Mouse (Mus musculus): ENCODE results near the gene Smyd4. TPM values are rescaled to one million over a fixed set of nuclear protein-coding genes. Genes with fewer than 3 reads are reported as not detected.

Gene Smyd4
- polyA plus RNA-seq, 1 experiment: 1.1 TPM

GRCm38 (mm10) chr11:75439951-75440350, 91.7 kb downstream of the Smyd4 start:
- Histone ChIP-seq H3K27ac (ENCODE audit: control insufficient read depth, insufficient read depth, low read depth, low read length, poor library complexity) (no peak overlapping the region), H3K4me3 (replicated peaks; ENCODE audit: control insufficient read depth, low read depth, low read length) (no peak overlapping the region), H3K4me1 (ENCODE audit: control insufficient read depth, insufficient read depth, low read length) (no peaks in the 10 kb centered on the region)
- WGBS: 93% methylated on average over 3 of the region's 3 CpGs
- TF ChIP-seq POLR2A (IDR thresholded peaks at IDR 0.05; ENCODE audit: borderline replicate concordance, control insufficient read depth, low read depth, low read length) (no peak), CTCF (IDR thresholded peaks at IDR 0.05; ENCODE audit: control insufficient read depth, insufficient read depth, low read length) (no peak)

DNA sequence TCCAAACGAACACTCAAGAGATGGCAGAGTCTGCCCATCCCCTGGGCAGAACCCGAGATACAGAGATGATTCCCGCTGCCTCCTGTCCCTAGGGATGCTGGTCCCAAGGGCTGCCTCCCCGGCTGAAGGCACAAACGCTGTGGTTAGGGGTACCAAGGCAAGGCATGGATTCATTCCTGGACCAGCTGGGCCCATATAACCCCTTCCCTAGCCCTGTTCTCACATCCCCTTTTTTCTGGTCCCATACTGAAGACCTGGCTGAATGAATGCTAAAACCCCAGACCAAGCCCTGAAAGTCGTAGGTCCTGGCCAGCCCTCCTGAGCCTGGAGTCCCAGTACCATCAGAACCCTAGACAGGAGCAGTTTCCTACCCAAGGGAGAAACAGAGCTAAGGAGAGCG, 92.8 kb downstream of the Smyd4 start:
- no peak for TF ChIP-seq CTCF (IDR thresholded peaks at IDR 0.05; ENCODE audit: control insufficient read depth, insufficient read depth, low read length)
- no peak for TF ChIP-seq POLR2A (IDR thresholded peaks at IDR 0.05; ENCODE audit: borderline replicate concordance, control insufficient read depth, low read depth, low read length)
- no peak overlapping the region for H3K4me3 ChIP-seq (replicated peaks; ENCODE audit: control insufficient read depth, low read depth, low read length)
- no peak overlapping the region for H3K27ac ChIP-seq (ENCODE audit: control insufficient read depth, insufficient read depth, low read depth, low read length, poor library complexity)
- H3K4me1 ChIP-seq (ENCODE audit: control insufficient read depth, insufficient read depth, low read length): no peaks in the 10 kb centered on the region
- WGBS: 85% methylated on average over 7 of the region's 7 CpGs

DNA sequence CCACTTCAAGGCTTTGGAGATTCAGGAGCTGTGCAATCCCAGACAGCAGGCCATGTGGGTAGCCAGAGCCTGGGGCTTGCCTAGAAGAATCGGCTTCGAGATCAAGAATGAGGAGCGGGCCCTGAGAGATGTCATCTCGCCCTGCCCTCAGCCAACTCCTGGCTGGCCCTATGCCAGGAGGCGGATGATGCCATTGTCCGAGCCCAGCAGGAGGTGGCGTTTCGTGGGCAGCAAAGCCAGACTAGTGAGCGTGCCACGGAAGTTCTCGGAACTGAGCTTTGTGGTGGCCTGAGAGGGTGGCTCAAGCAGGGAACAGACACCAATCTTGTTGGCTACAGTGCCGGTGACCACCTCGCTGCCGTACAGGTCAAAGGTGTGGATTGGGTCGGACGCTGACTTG, 93.4 kb downstream of the Smyd4 start:
- Histone ChIP-seq H3K27ac (ENCODE audit: control insufficient read depth, insufficient read depth, low read depth, low read length, poor library complexity) (no peak overlapping the region), H3K4me3 (replicated peaks; ENCODE audit: control insufficient read depth, low read depth, low read length) (no peak overlapping the region), H3K4me1 (ENCODE audit: control insufficient read depth, insufficient read depth, low read length) (no peaks in the 10 kb centered on the region)
- WGBS: 92% methylated on average over 16 of the region's 16 CpGs
- TF ChIP-seq POLR2A (IDR thresholded peaks at IDR 0.05; ENCODE audit: borderline replicate concordance, control insufficient read depth, low read depth, low read length): no peak

DNA sequence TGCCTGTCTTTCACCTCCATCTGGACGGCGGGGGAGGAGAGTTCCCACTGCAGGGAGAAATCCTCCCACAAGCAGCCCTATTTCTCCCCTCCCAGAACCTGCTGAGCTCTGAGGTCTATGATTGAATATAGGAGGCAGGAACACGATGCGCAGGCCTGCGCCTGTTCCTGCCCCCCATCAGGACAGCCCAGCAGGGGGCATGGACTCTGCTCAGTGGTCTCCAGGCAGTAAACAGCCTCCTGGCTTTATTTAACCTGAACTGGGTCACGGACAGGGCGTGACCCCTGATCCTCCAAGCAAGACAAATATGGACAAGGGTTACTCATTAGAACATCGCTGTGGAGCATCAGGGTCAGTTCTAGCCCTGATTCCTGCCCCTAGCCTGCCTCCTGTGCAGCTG, 95.5 kb downstream of the Smyd4 start:
- no peak overlapping the region for H3K27ac ChIP-seq (ENCODE audit: control insufficient read depth, insufficient read depth, low read depth, low read length, poor library complexity)
- TF ChIP-seq POLR2A (IDR thresholded peaks at IDR 0.05; ENCODE audit: borderline replicate concordance, control insufficient read depth, low read depth, low read length) (no peak), CTCF (IDR thresholded peaks at IDR 0.05; ENCODE audit: control insufficient read depth, insufficient read depth, low read length) (no peak)
- 93% methylated on average over 8 of the region's 8 CpGs for WGBS
- no peaks in the 10 kb centered on the region for H3K4me1 ChIP-seq (ENCODE audit: control insufficient read depth, insufficient read depth, low read length)
- no peak overlapping the region for H3K4me3 ChIP-seq (replicated peaks; ENCODE audit: control insufficient read depth, low read depth, low read length)

DNA sequence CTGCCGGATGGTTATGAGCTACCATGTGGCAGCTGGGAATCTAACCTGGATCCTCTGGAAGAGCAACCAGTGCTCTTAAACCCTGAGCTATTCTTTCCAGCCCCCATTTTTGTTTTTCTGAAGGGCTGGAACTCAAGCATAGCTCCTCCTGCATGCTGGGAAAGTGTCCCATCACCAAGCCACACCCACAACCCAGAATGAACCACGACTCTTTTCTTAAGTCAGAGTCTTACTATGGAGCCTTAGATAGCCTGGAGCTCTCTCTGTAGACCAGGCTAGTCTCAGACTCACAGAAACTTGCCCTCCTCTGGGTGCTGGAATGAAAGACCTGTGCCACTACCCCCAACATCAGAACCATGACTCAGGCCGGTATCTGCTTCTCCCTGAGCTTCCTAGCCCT, 100.3 kb downstream of the Smyd4 start:
- TF ChIP-seq CTCF (IDR thresholded peaks at IDR 0.05; ENCODE audit: control insufficient read depth, insufficient read depth, low read length) (no peak), POLR2A (IDR thresholded peaks at IDR 0.05; ENCODE audit: borderline replicate concordance, control insufficient read depth, low read depth, low read length) (no peak)
- peak overlapping the region; percentile 37 for H3K27ac ChIP-seq (ENCODE audit: control insufficient read depth, insufficient read depth, low read depth, low read length, poor library complexity)
- H3K4me3 ChIP-seq (replicated peaks; ENCODE audit: control insufficient read depth, low read depth, low read length): no peak overlapping the region
- H3K4me1 ChIP-seq (ENCODE audit: control insufficient read depth, insufficient read depth, low read length): peaks cover 3% of the 10 kb centered on the region
- 69% methylated on average over 3 of the region's 3 CpGs for WGBS

DNA sequence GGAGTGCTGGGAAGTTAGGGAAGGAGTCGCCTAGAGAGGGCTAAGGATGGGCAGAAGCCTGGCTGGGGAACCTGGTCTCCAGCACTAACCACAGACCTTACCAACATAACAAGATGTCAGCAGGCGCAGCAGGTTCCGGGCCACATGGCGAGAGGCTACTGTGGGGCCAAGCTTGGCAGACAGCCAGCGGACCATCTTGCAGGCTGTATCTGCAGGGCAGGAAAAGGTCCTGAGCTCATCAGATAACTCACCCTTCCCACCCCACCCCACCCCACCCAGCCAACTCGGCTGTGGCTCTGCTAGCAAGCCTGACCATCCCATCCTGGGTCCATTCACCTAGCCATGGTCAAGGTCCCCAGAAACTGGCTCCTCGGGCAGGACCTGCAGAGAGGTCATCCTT, 101.5 kb downstream of the Smyd4 start:
- TF ChIP-seq CTCF (IDR thresholded peaks at IDR 0.05; ENCODE audit: control insufficient read depth, insufficient read depth, low read length): no peak
- TF ChIP-seq POLR2A (IDR thresholded peaks at IDR 0.05; ENCODE audit: borderline replicate concordance, control insufficient read depth, low read depth, low read length): peak; percentile 28; the same call in 1 of the 2 replicates
- WGBS: 42% methylated on average over 7 of the region's 7 CpGs
- H3K27ac ChIP-seq (ENCODE audit: control insufficient read depth, insufficient read depth, low read depth, low read length, poor library complexity): peak overlapping the region; percentile 90
- peaks cover 6% of the 10 kb centered on the region for H3K4me1 ChIP-seq (ENCODE audit: control insufficient read depth, insufficient read depth, low read length)
- peak overlapping the region; percentile 58 for H3K4me3 ChIP-seq (replicated peaks; ENCODE audit: control insufficient read depth, low read depth, low read length)

DNA sequence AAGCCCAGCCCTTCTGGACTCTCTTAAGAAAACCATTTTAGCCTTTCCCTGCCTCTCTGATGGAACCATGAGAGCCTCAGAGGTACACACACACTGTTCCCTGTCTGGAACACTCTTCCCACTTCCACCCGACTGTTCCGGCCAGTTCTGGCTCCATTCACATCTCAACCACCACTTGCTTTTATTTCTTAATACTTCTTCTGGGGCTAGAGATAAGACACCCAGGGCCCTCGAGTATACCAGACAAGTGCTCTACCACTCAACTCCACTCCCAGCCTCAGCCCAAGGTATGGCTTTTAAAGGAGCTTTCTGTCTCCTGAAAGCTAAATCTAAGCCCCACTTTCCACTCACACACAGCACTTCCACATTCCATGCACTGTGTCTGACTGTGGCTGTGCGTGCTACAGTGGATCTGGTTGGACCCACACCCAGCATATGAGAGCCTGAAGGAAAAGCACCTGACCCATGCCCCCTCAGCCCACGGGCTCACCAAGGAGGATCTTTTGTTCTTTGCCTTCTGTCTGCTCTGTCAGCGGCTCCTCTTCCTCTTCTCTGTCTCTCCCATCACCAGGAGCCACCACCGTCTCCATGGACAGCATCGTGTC, 102.2 kb downstream of the Smyd4 start:
- WGBS: 64% methylated on average over 8 of the region's 8 CpGs
- peak overlapping the region; percentile 90 for H3K27ac ChIP-seq (ENCODE audit: control insufficient read depth, insufficient read depth, low read depth, low read length, poor library complexity)
- H3K4me3 ChIP-seq (replicated peaks; ENCODE audit: control insufficient read depth, low read depth, low read length): peak overlapping the region; percentile 66
- peaks cover 8% of the 10 kb centered on the region for H3K4me1 ChIP-seq (ENCODE audit: control insufficient read depth, insufficient read depth, low read length)
- TF ChIP-seq POLR2A (IDR thresholded peaks at IDR 0.05; ENCODE audit: borderline replicate concordance, control insufficient read depth, low read depth, low read length) (no peak), CTCF (IDR thresholded peaks at IDR 0.05; ENCODE audit: control insufficient read depth, insufficient read depth, low read length) (no peak)

DNA sequence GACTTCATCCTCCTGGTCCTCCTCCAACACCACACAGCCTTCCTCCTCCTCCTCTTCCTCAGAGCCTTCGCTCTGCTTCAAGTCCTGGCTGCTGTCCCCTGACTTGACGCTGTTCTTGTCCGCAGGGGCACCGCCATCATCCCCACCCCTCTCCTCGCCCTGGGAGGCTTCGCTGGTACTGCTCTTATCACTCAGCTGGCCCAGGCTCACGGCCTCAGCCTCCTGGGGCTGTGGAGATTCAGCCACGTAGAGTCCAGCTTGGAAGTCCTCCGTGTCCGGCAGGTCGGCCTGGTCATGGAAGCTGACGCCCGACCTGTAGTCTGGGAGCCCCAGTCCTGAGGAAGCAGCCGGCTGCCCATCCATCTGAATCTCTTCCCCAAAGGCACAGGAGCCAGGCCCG, 102.7 kb downstream of the Smyd4 start:
- peaks cover 8% of the 10 kb centered on the region for H3K4me1 ChIP-seq (ENCODE audit: control insufficient read depth, insufficient read depth, low read length)
- H3K4me3 ChIP-seq (replicated peaks; ENCODE audit: control insufficient read depth, low read depth, low read length): peak overlapping the region; percentile 66
- H3K27ac ChIP-seq (ENCODE audit: control insufficient read depth, insufficient read depth, low read depth, low read length, poor library complexity): peak overlapping the region; percentile 90
- TF ChIP-seq POLR2A (IDR thresholded peaks at IDR 0.05; ENCODE audit: borderline replicate concordance, control insufficient read depth, low read depth, low read length) (peak; percentile 69; the same call in 1 of the 2 replicates), CTCF (IDR thresholded peaks at IDR 0.05; ENCODE audit: control insufficient read depth, insufficient read depth, low read length) (no peak)
- WGBS: 67% methylated on average over 15 of the region's 15 CpGs

- Histone ChIP-seq H3K27ac (ENCODE audit: control insufficient read depth, insufficient read depth, low read depth, low read length, poor library complexity) (no peak overlapping the region), H3K4me1 (ENCODE audit: control insufficient read depth, insufficient read depth, low read length) (peaks cover 11% of the 10 kb centered on the region), H3K4me3 (replicated peaks; ENCODE audit: control insufficient read depth, low read depth, low read length) (no peak overlapping the region)
- TF ChIP-seq POLR2A (IDR thresholded peaks at IDR 0.05; ENCODE audit: borderline replicate concordance, control insufficient read depth, low read depth, low read length) (no peak), CTCF (IDR thresholded peaks at IDR 0.05; ENCODE audit: control insufficient read depth, insufficient read depth, low read length) (no peak)
- WGBS: 91% methylated on average over 8 of the region's 8 CpGs
Observed at GRCm38 (mm10) chr11:75452081-75452480, 103.8 kb downstream of the Smyd4 start.

All from bone marrow, adult 2 months (tissue).